Mouse (Mus musculus): ENCODE results near the gene Tubb4b.

- no peak for TF ChIP-seq CTCF (IDR thresholded peaks at IDR 0.05; ENCODE audit: low read depth)
- TF ChIP-seq EP300 (IDR thresholded peaks at IDR 0.05; ENCODE audit: low read depth), result no peak
Observed at GRCm38 (mm10) chr2:25243342-25243741, 18.8 kb upstream of the Tubb4b start.
